Mouse (Mus musculus): ENCODE measurements around the gene Dhcr7. TPM values are rescaled to one million over a fixed set of nuclear protein-coding genes. Genes with fewer than 3 reads are reported as not detected.

The Dhcr7 gene
- polyA plus RNA-seq, 1 experiment from 2014 or later, result 43.5 TPM

DNA sequence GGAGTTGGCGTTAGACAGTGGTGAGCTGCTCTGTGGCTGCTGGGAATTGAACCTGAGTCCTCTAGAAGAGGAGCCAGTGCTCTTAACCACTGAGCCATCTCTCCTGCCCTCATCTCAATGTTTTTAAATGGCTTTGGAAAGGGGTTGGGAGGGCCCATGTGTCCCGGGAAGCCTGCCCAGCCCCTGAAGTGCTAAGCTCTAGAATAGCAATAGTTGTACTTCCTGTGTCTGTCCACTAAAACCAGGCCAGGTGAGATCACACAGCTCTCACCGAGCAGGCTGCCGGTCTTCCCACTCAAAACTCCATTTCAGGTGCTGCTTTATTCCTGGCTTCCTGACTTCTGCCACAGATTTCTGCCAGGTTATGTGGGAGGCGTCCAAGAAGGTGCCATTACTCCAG, 17.2 kb downstream of the Dhcr7 start:
- Histone ChIP-seq H3K36me3 (ENCODE audit: control insufficient read depth, insufficient read depth, low read length) (peaks cover 76% of the 10 kb centered on the region), H3K4me2 (ENCODE audit: low read depth, low read length) (no peak overlapping the region), H3K4me3 (ENCODE audit: low read depth, low read length) (no peak overlapping the region), H3K9me3 (ENCODE audit: control insufficient read depth, low read length) (no peaks in the 10 kb centered on the region), H3K27ac (replicated peaks; ENCODE audit: low read depth, low read length) (no peak overlapping the region), H3K27me3 (replicated peaks; ENCODE audit: control insufficient read depth, insufficient read depth, low read length) (no peaks in the 10 kb centered on the region), H3K9ac (ENCODE audit: low read depth, low read length) (no peak overlapping the region), H3K4me1 (ENCODE audit: control insufficient read depth, insufficient read depth, low read length) (no peaks in the 10 kb centered on the region)
- 89% methylated on average over 5 of the region's 5 CpGs for WGBS
- DNase-seq (ENCODE audit: low spot score), result no peak
- ATAC-seq (ENCODE audit: low read depth), result no peak

DNA sequence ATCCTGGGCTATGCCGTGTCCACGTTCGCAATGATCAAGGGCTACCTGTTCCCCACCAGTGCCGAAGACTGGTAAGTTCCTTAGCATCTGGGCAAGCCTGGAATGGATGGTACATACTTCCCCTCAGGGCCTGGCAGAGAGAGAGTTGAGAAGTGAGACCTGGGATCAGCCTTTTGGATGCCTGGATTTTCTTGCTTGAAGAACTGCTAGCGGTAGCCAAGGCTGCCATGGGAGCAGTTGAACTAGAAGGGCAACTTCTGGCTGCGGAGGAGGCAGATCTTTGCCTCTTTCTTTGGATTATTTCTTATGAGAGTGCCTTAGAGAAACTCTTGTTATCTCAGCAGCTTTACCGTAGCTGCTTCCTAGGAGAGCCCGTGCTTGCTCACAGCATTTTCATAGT, 18.4 kb downstream of the Dhcr7 start:
- H3K4me1 ChIP-seq (ENCODE audit: control insufficient read depth, insufficient read depth, low read length), result no peaks in the 10 kb centered on the region
- H3K9ac ChIP-seq (ENCODE audit: low read depth, low read length), result no peak overlapping the region
- no peaks in the 10 kb centered on the region for H3K27me3 ChIP-seq (replicated peaks; ENCODE audit: control insufficient read depth, insufficient read depth, low read length)
- WGBS, result 96% methylated on average over 8 of the region's 8 CpGs
- H3K27ac ChIP-seq (replicated peaks; ENCODE audit: low read depth, low read length), result no peak overlapping the region
- no peak overlapping the region for H3K4me3 ChIP-seq (ENCODE audit: low read depth, low read length)
- H3K9me3 ChIP-seq (ENCODE audit: control insufficient read depth, low read length), result no peaks in the 10 kb centered on the region
- DNase-seq (ENCODE audit: low spot score) (no peak), ATAC-seq (ENCODE audit: low read depth) (no peak)
- H3K36me3 ChIP-seq (ENCODE audit: control insufficient read depth, insufficient read depth, low read length), result peaks cover 87% of the 10 kb centered on the region
- no peak overlapping the region for H3K4me2 ChIP-seq (ENCODE audit: low read depth, low read length)

- H3K36me3 ChIP-seq (ENCODE audit: control insufficient read depth, insufficient read depth, low read length), result peaks cover 55% of the 10 kb centered on the region
- no peaks in the 10 kb centered on the region for H3K9me3 ChIP-seq (ENCODE audit: control insufficient read depth, low read length)
- no peaks in the 10 kb centered on the region for H3K27me3 ChIP-seq (replicated peaks; ENCODE audit: control insufficient read depth, insufficient read depth, low read length)
- no peak overlapping the region for H3K4me3 ChIP-seq (ENCODE audit: low read depth, low read length)
- no peak overlapping the region for H3K4me2 ChIP-seq (ENCODE audit: low read depth, low read length)
- no peaks in the 10 kb centered on the region for H3K4me1 ChIP-seq (ENCODE audit: control insufficient read depth, insufficient read depth, low read length)
- H3K9ac ChIP-seq (ENCODE audit: low read depth, low read length), result no peak overlapping the region
- ATAC-seq (ENCODE audit: low read depth) (no peak), DNase-seq (ENCODE audit: low spot score) (no peak)
- 94% methylated on average over 5 of the region's 5 CpGs for WGBS
- H3K27ac ChIP-seq (replicated peaks; ENCODE audit: low read depth, low read length), result no peak overlapping the region
Observed at GRCm38 (mm10) chr7:143848127-143848767, 25.3 kb downstream of the Dhcr7 start.

DNA sequence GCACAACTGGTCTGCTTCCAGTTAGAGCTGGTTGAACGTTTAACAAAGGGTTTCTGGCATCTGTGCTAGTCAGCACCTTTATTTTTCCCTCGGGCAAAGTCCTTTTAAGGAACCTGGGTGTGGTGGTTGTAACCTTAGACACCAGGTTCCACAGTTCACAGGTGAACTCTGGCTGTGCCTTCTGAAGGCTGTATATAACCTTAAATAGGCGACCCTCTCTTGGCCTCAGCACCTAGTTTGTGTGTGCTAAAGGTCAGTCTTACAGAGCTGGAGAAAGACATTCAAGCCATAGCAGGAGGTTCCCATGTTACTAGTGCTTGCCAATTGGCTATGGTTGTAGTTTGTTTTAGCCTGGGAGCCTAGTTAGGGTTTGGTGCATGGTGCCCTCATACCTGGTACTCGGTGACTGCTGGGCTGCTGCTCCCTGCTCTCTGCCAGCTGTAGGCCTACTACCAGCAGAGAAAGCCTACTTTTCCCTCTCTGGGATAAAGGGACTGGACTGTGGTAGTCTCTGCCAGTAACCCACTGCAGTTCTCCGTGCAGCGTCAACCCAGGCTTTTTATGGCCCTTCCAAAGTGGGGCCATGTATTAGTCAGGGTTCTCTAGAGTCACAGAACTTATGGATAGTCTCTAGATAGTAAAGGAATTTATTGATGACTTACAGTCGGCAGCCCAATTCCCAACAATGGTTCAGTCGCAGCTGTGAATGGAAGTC, 26.0 kb downstream of the Dhcr7 start:
- no peaks in the 10 kb centered on the region for H3K9me3 ChIP-seq (ENCODE audit: control insufficient read depth, low read length)
- H3K4me3 ChIP-seq (ENCODE audit: low read depth, low read length), result no peak overlapping the region
- H3K27me3 ChIP-seq (replicated peaks; ENCODE audit: control insufficient read depth, insufficient read depth, low read length), result no peaks in the 10 kb centered on the region
- no peak overlapping the region for H3K9ac ChIP-seq (ENCODE audit: low read depth, low read length)
- H3K4me1 ChIP-seq (ENCODE audit: control insufficient read depth, insufficient read depth, low read length), result no peaks in the 10 kb centered on the region
- 88% methylated on average over 6 of the region's 8 CpGs for WGBS
- H3K36me3 ChIP-seq (ENCODE audit: control insufficient read depth, insufficient read depth, low read length), result peaks cover 49% of the 10 kb centered on the region
- no peak overlapping the region for H3K27ac ChIP-seq (replicated peaks; ENCODE audit: low read depth, low read length)
- DNase-seq (ENCODE audit: low spot score) (no peak), ATAC-seq (ENCODE audit: low read depth) (no peak)
- H3K4me2 ChIP-seq (ENCODE audit: low read depth, low read length), result no peak overlapping the region

GRCm38 (mm10) chr7:143866538-143866937, 43.6 kb downstream of the Dhcr7 start, which contains the start of gene Gm498:
Gm498 (plus strand) TSS chr7:143866838.
- H3K4me1 ChIP-seq (ENCODE audit: control insufficient read depth, insufficient read depth, low read length), result no peaks in the 10 kb centered on the region
- H3K9ac ChIP-seq (ENCODE audit: low read depth, low read length), result no peak within 1 kb of the TSS
- H3K36me3 ChIP-seq (ENCODE audit: control insufficient read depth, insufficient read depth, low read length), result no peaks in the 10 kb centered on the region
- no peak within 1 kb of the TSS for H3K27ac ChIP-seq (replicated peaks; ENCODE audit: low read depth, low read length)
- no peak within 1 kb of the TSS for H3K4me2 ChIP-seq (ENCODE audit: low read depth, low read length)
- WGBS, result 74% methylated on average over 2 of the region's 2 CpGs
- ATAC-seq (ENCODE audit: low read depth) (no peak), DNase-seq (ENCODE audit: low spot score) (no peak)
- H3K27me3 ChIP-seq (replicated peaks; ENCODE audit: control insufficient read depth, insufficient read depth, low read length), result no peaks in the 10 kb centered on the region
- H3K4me3 ChIP-seq (ENCODE audit: low read depth, low read length), result no peak within 1 kb of the TSS
- no peaks in the 10 kb centered on the region for H3K9me3 ChIP-seq (ENCODE audit: control insufficient read depth, low read length)

DNA sequence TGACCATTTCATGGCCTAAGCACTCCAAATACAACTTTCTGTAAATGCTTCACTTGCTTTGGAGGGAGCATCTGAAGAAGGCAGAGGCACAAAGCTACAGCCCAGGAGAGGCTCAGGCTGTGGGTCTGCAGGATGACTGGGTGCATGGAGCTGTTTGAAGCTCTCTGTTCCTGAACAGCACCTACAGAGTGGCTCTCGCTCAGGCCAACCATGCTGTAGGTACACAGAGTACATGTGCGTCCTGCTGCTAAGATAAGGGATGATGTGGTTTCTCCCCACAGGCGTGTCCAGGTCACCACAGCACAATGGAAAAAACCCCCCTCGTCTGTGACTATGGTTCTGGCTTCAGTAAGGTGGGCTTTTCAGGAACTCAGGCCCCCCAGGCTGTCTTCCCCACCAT, 45.9 kb downstream of the Dhcr7 start:
- H3K4me3 ChIP-seq (ENCODE audit: low read depth, low read length), result no peak overlapping the region
- no peak for DNase-seq (ENCODE audit: low spot score)
- no peaks in the 10 kb centered on the region for H3K27me3 ChIP-seq (replicated peaks; ENCODE audit: control insufficient read depth, insufficient read depth, low read length)
- no peak overlapping the region for H3K9ac ChIP-seq (ENCODE audit: low read depth, low read length)
- no peak for ATAC-seq (ENCODE audit: low read depth)
- 93% methylated on average over 4 of the region's 4 CpGs for WGBS
- no peaks in the 10 kb centered on the region for H3K4me1 ChIP-seq (ENCODE audit: control insufficient read depth, insufficient read depth, low read length)
- H3K9me3 ChIP-seq (ENCODE audit: control insufficient read depth, low read length), result peaks cover 3% of the 10 kb centered on the region; the same call in 1 of the 2 replicates
- H3K36me3 ChIP-seq (ENCODE audit: control insufficient read depth, insufficient read depth, low read length), result no peaks in the 10 kb centered on the region
- H3K27ac ChIP-seq (replicated peaks; ENCODE audit: low read depth, low read length), result no peak overlapping the region
- H3K4me2 ChIP-seq (ENCODE audit: low read depth, low read length), result no peak overlapping the region

DNA sequence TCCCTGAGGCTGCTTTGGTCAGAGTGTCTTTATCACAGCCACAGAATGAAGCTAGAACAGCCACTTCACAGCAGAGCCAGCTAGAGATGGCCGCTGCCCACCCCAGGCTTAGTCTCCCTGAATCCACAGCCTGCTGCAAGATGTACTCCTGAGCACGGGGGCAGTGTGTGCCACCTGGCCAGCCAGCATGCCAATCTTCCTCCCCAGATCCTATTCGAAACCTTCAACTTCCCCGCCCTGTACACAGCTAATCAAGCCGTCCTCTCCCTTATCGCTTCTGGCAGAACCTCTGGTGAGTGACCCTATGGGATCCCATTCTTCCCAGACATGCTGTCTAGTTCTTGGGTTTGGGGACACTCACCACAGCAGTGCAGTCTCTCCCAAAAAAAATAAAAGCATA, 60.8 kb downstream of the Dhcr7 start:
- DNase-seq (ENCODE audit: low spot score) (no peak), ATAC-seq (ENCODE audit: low read depth) (no peak)
- Histone ChIP-seq H3K27me3 (replicated peaks; ENCODE audit: control insufficient read depth, insufficient read depth, low read length) (no peaks in the 10 kb centered on the region), H3K27ac (replicated peaks; ENCODE audit: low read depth, low read length) (no peak overlapping the region), H3K4me1 (ENCODE audit: control insufficient read depth, insufficient read depth, low read length) (no peaks in the 10 kb centered on the region), H3K9ac (ENCODE audit: low read depth, low read length) (no peak overlapping the region), H3K36me3 (ENCODE audit: control insufficient read depth, insufficient read depth, low read length) (no peaks in the 10 kb centered on the region), H3K4me3 (ENCODE audit: low read depth, low read length) (no peak overlapping the region), H3K9me3 (ENCODE audit: control insufficient read depth, low read length) (no peaks in the 10 kb centered on the region), H3K4me2 (ENCODE audit: low read depth, low read length) (no peak overlapping the region)
- 75% methylated on average over 6 of the region's 6 CpGs for WGBS

GRCm38 (mm10) chr7:143891146-143891545, 68.2 kb downstream of the Dhcr7 start:
- Histone ChIP-seq H3K4me1 (ENCODE audit: control insufficient read depth, insufficient read depth, low read length) (no peaks in the 10 kb centered on the region), H3K4me3 (ENCODE audit: low read depth, low read length) (no peak overlapping the region), H3K9me3 (ENCODE audit: control insufficient read depth, low read length) (no peaks in the 10 kb centered on the region), H3K36me3 (ENCODE audit: control insufficient read depth, insufficient read depth, low read length) (no peaks in the 10 kb centered on the region), H3K27ac (replicated peaks; ENCODE audit: low read depth, low read length) (no peak overlapping the region), H3K4me2 (ENCODE audit: low read depth, low read length) (no peak overlapping the region), H3K9ac (ENCODE audit: low read depth, low read length) (no peak overlapping the region), H3K27me3 (replicated peaks; ENCODE audit: control insufficient read depth, insufficient read depth, low read length) (0 out of 2 replicates have a peak, but pooled peaks cover 3% of the 10 kb centered on the region)
- ATAC-seq (ENCODE audit: low read depth) (no peak), DNase-seq (ENCODE audit: low spot score) (no peak)
- WGBS, result 77% methylated on average over 2 of the region's 2 CpGs

GRCm38 (mm10) chr7:143892361-143892760, 69.4 kb downstream of the Dhcr7 start:
- no peak for ATAC-seq (ENCODE audit: low read depth)
- H3K9me3 ChIP-seq (ENCODE audit: control insufficient read depth, low read length), result no peaks in the 10 kb centered on the region
- H3K4me3 ChIP-seq (ENCODE audit: low read depth, low read length), result no peak overlapping the region
- WGBS, result 71% methylated on average over 2 of the region's 2 CpGs
- no peak overlapping the region for H3K4me2 ChIP-seq (ENCODE audit: low read depth, low read length)
- H3K4me1 ChIP-seq (ENCODE audit: control insufficient read depth, insufficient read depth, low read length), result no peaks in the 10 kb centered on the region
- 0 out of 2 replicates have a peak, but pooled peaks cover 3% of the 10 kb centered on the region for H3K27me3 ChIP-seq (replicated peaks; ENCODE audit: control insufficient read depth, insufficient read depth, low read length)
- H3K27ac ChIP-seq (replicated peaks; ENCODE audit: low read depth, low read length), result no peak overlapping the region
- no peaks in the 10 kb centered on the region for H3K36me3 ChIP-seq (ENCODE audit: control insufficient read depth, insufficient read depth, low read length)
- no peak for DNase-seq (ENCODE audit: low spot score)
- no peak overlapping the region for H3K9ac ChIP-seq (ENCODE audit: low read depth, low read length)
